Mouse (Mus musculus) layer of hippocampus, adult 8-10 months (tissue): Measurements from ENCODE around the gene Vamp9. TPM values are rescaled to one million over a fixed set of nuclear protein-coding genes. Genes with fewer than 3 reads are reported as not detected.

ENCODE experiments used
- DNase-seq, 2 experiments: peaks; one replicate each; pipeline ENCODE4 v3.0.0; 2022; ENCODE audit warnings: low spot score in 2 of 2
- total RNA-seq, 4 experiments: library from RNA; stranded (reverse); gene quantifications; 2 replicates each; pipeline ENCODE4 v1.2.4; 2022

Gene Vamp9
- 1 to 10 TPM in 2 of 4 experiments, under 1 TPM in 1, not detected in 1; 0.52 to 1.5 (median 1.0) TPM for total RNA-seq

- DNase-seq: peak; percentile 93 to 94
Measured at GRCm38 (mm10) chr5:99906181-99906956, at the start of gene Vamp9. Vamp9 (plus strand) TSS chr5:99906254.

GRCm38 (mm10) chr5:99857106-99857637 lies 48.9 kb upstream of the Vamp9 start:
- no peak for DNase-seq

GRCm38 (mm10) chr5:99859637-99860433 lies 46.2 kb upstream of the Vamp9 start:
- no peak for DNase-seq

GRCm38 (mm10) chr5:99861816-99862215 lies 44.2 kb upstream of the Vamp9 start:
- no peak for DNase-seq

- no peak for DNase-seq
Measured at GRCm38 (mm10) chr5:99863656-99864380, 42.2 kb upstream of the Vamp9 start.

- no peak for DNase-seq
Measured at GRCm38 (mm10) chr5:99865779-99866178, 40.3 kb upstream of the Vamp9 start.

GRCm38 (mm10) chr5:99868286-99868685 lies 37.8 kb upstream of the Vamp9 start:
- DNase-seq: no peak

- DNase-seq: no peak
Measured at GRCm38 (mm10) chr5:99868923-99869322, 37.1 kb upstream of the Vamp9 start.

- no peak for DNase-seq
Measured at GRCm38 (mm10) chr5:99877565-99877964, 28.5 kb upstream of the Vamp9 start.

- no peak for DNase-seq
Measured at GRCm38 (mm10) chr5:99882441-99882840, 23.6 kb upstream of the Vamp9 start.

GRCm38 (mm10) chr5:99884035-99884434 lies 22.0 kb upstream of the Vamp9 start:
- DNase-seq: no peak

GRCm38 (mm10) chr5:99887133-99887532 lies 18.9 kb upstream of the Vamp9 start:
- DNase-seq: no peak

- DNase-seq: peak; percentile 64 to 79
Measured at GRCm38 (mm10) chr5:99891516-99892441, 14.3 kb upstream of the Vamp9 start.

GRCm38 (mm10) chr5:99900041-99900440 lies 6.0 kb upstream of the Vamp9 start:
- peak; percentile 16 to 58 for DNase-seq

- no peak for DNase-seq
Measured at GRCm38 (mm10) chr5:99905731-99906130, 323 bp upstream of the Vamp9 start.

GRCm38 (mm10) chr5:99915494-99915893 lies 9.4 kb downstream of the Vamp9 start:
- DNase-seq: no peak

- DNase-seq: no peak
Measured at GRCm38 (mm10) chr5:99922033-99922432, 16.0 kb downstream of the Vamp9 start.

GRCm38 (mm10) chr5:99927951-99928350 lies 21.9 kb downstream of the Vamp9 start:
- DNase-seq: no peak

GRCm38 (mm10) chr5:99931910-99932309 lies 25.9 kb downstream of the Vamp9 start:
- no peak for DNase-seq

GRCm38 (mm10) chr5:99939440-99939839 lies 33.4 kb downstream of the Vamp9 start:
- no peak for DNase-seq
